Mouse (Mus musculus): ENCODE data around the gene Gm49630. TPM values are rescaled to one million over a fixed set of nuclear protein-coding genes. Genes with fewer than 3 reads are reported as not detected.
A peak's percentile ranks its signal among the peaks of the same experiment; 100 is the strongest.
"Not testable (repeated sequence)": the region's sequence is repeated elsewhere in the genome, so short reads cannot be mapped to it uniquely, and the experiment has no call there.

Gene Gm49630
- polyA plus RNA-seq, 1 experiment from 2014 or later, result not detected

DNA sequence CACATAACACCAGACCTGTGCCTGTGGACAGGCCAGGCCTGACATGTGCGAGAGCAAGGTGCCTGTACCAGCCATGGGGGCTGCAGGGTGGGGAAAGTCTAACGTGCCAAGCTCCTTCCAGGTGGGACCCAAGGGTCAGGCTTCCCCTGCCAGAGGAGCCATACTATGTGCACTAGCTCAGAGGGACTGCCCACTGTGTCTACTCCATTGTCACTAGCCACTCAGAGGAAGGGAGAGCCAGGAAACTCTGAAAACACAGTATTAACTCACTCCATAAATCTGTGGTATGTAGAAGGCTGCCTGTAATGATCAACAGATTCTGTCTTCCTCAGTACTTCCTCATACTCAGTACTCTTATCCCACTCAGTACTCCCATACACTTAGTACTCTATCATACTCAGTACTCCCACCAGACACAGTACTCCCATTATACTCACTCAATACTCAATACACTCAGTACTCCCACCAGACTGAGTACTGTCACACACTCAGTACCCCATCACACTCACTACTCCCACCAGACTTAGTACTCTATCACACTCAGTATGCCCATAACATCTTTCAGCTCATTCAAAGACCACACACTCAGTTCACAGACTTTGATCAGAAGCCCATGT is 16.7 kb upstream of the Gm49630 start:
- not testable (repeated sequence) for H3K36me3 ChIP-seq; H3K4me3 ChIP-seq (replicated peaks); H3K9ac ChIP-seq; H3K4me1 ChIP-seq; H3K4me2 ChIP-seq; ATAC-seq (replicated peaks; ENCODE audit: low FRiP score); H3K27me3 ChIP-seq; H3K9me3 ChIP-seq (replicated peaks); H3K27ac ChIP-seq
- WGBS, result no CpG with 5 or more reads among the region's 2 CpGs

DNA sequence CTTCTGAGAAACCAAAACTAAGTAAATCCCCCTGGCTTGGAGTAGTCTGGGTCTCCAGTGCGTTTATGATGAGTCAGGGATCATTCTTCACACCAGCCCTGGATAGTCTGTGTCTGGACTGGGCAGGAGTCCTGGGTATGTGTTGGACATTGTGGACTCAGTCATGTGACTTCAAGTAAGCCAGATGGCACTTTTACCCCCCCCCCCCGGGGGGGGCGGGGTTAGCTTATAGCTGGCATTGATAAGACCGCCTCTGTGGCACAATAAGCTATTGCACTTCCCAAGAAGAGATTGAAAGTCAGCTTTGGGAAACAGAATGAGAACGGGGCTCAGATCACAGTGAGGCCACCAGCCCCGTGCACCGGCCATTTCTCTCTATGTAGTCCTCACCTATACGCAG is 14.2 kb upstream of the Gm49630 start:
- not testable (repeated sequence) for H3K4me2 ChIP-seq; H3K27ac ChIP-seq; ATAC-seq (replicated peaks; ENCODE audit: low FRiP score); H3K4me1 ChIP-seq; H3K9ac ChIP-seq; H3K27me3 ChIP-seq; H3K36me3 ChIP-seq; H3K9me3 ChIP-seq (replicated peaks); H3K4me3 ChIP-seq (replicated peaks)
- WGBS, result 87% methylated on average over 8 of the region's 8 CpGs

DNA sequence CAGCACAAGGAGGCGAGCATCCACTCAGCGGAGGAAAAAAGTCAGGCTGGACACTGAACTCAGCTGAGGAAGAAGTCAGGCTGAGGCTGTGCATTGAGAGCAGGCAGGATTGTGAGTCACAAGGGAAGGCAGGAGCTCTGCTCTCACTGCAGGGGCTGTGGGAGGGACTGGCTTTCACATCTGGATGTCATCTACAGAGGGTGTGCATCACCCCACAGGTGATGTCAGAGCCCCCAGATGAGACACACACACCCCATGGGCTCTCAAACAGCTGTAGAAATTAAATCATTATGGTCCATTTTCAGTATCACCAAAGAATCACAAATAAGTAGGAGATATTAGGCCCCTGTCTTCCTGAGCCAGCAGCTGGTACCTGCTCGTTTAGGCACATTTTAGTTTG is 13.6 kb upstream of the Gm49630 start, which contains the start of gene Unc93a2:
Unc93a2 (minus strand) TSS at position 101 of the 400 bp plus-strand sequence.
- H3K36me3 ChIP-seq; ATAC-seq (replicated peaks; ENCODE audit: low FRiP score); H3K9ac ChIP-seq; H3K9me3 ChIP-seq (replicated peaks); H3K4me3 ChIP-seq (replicated peaks); H3K4me2 ChIP-seq; H3K27me3 ChIP-seq; H3K27ac ChIP-seq; H3K4me1 ChIP-seq: not testable (repeated sequence)
- WGBS, result 77% methylated on average over 3 of the region's 3 CpGs

GRCm38 (mm10) chr17:7383167-7384143 is 11.7 kb upstream of the Gm49630 start:
- H3K4me2 ChIP-seq; ATAC-seq (replicated peaks; ENCODE audit: low FRiP score); H3K9me3 ChIP-seq (replicated peaks); H3K27me3 ChIP-seq; H3K27ac ChIP-seq; H3K36me3 ChIP-seq; H3K9ac ChIP-seq; H3K4me3 ChIP-seq (replicated peaks); H3K4me1 ChIP-seq: not testable (repeated sequence)
- 52% methylated on average over 12 of the region's 13 CpGs for WGBS

DNA sequence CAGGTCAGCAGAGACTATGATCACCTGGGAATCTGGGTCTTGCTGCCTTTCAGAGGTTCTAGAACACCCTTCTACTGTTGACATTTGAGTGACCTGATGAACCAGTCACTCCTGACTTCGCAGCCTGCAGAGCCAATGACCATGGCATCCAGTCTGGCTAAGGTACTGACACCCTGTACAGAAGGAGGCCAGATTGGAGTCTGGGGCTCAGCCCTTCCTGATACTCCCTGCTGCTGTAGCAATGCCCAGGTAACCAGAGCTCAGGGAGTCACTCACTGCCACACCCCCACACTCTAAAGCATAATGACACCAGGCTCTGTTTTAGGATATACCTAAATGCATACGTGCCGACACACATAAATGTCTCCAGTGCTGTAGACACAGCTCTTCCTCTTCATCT is 10.9 kb upstream of the Gm49630 start:
- not testable (repeated sequence) for H3K4me1 ChIP-seq; H3K4me2 ChIP-seq; H3K9me3 ChIP-seq (replicated peaks); H3K36me3 ChIP-seq; H3K27me3 ChIP-seq; H3K4me3 ChIP-seq (replicated peaks); H3K27ac ChIP-seq; H3K9ac ChIP-seq
- ATAC-seq (replicated peaks; ENCODE audit: low FRiP score), result peak; percentile 50; the same call in 1 of the 2 replicates
- 50% methylated on average over 1 of the region's 3 CpGs for WGBS

GRCm38 (mm10) chr17:7377907-7378306 is 6.1 kb upstream of the Gm49630 start:
- not testable (repeated sequence) for H3K36me3 ChIP-seq; H3K27me3 ChIP-seq; H3K27ac ChIP-seq; ATAC-seq (replicated peaks; ENCODE audit: low FRiP score); H3K4me3 ChIP-seq (replicated peaks); H3K9me3 ChIP-seq (replicated peaks); H3K9ac ChIP-seq; H3K4me2 ChIP-seq; H3K4me1 ChIP-seq
- 32% methylated on average over 3 of the region's 3 CpGs for WGBS

DNA sequence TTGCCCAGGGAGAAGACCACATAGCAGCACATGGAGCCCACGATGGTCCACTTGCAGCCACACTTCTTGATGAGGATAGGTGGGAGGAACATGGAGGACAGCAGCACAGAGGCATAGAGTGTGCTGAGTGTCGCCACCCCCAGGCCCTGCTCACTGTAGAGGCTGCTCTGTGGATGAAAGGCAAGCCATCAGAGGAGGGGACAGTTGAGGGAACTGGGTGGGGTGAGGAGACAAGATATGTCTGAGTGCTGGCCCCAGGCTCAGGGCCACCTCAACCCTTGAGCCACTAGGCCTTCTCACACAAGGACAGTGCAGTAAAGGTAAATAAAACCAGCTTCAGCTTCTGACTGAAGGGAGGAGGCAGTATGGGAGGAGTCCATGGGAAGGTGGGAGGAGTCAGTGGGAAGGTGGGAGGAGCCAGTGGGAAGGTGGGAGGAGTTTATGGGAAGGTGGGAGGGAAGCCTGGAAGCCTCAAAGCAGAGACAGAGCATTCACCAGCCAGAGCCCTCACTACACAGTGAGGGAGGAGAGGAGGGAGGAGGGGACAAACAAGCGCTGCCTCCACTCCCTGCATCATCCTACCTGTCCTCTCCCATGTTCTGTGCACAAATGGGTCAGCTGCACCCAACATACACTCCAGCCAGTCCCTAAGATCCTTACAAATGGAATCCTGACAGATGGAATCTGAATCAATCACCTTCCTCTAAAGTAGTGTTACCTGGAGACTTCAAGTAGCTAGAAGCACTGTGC is 5.3 kb upstream of the Gm49630 start:
- H3K4me3 ChIP-seq (replicated peaks); H3K9me3 ChIP-seq (replicated peaks); H3K4me2 ChIP-seq; H3K27ac ChIP-seq; H3K27me3 ChIP-seq; H3K4me1 ChIP-seq; H3K36me3 ChIP-seq; H3K9ac ChIP-seq: not testable (repeated sequence)
- ATAC-seq (replicated peaks; ENCODE audit: low FRiP score), result peak; percentile 53
- WGBS, result 80% methylated on average over 1 of the region's 3 CpGs

- H3K27ac ChIP-seq; H3K36me3 ChIP-seq; ATAC-seq (replicated peaks; ENCODE audit: low FRiP score); H3K4me1 ChIP-seq; H3K9ac ChIP-seq; H3K9me3 ChIP-seq (replicated peaks); H3K27me3 ChIP-seq; H3K4me2 ChIP-seq; H3K4me3 ChIP-seq (replicated peaks): not testable (repeated sequence)
- 86% methylated on average over 6 of the region's 6 CpGs for WGBS
These were observed 2.4 kb downstream of the Gm49630 start for GRCm38 (mm10) chr17:7369401-7369800.

- ATAC-seq (replicated peaks; ENCODE audit: low FRiP score), result not testable (repeated sequence)
These were observed 5.0 kb downstream of the Gm49630 start for GRCm38 (mm10) chr17:7366676-7367374.

GRCm38 (mm10) chr17:7366265-7366664 is 5.5 kb downstream of the Gm49630 start:
- not testable (repeated sequence) for ATAC-seq (replicated peaks; ENCODE audit: low FRiP score); H3K9ac ChIP-seq; H3K9me3 ChIP-seq (replicated peaks); H3K27ac ChIP-seq; H3K36me3 ChIP-seq; H3K4me3 ChIP-seq (replicated peaks); H3K27me3 ChIP-seq; H3K4me1 ChIP-seq; H3K4me2 ChIP-seq
- no CpG with 5 or more reads among the region's 1 CpGs for WGBS

More at GRCm38 (mm10) chr17:7366676-7367374, 5.0 kb downstream of the Gm49630 start:
- not testable (repeated sequence) for H3K4me1 ChIP-seq; H3K27me3 ChIP-seq; H3K9me3 ChIP-seq (replicated peaks); H3K27ac ChIP-seq; H3K4me3 ChIP-seq (replicated peaks); H3K9ac ChIP-seq; H3K4me2 ChIP-seq; H3K36me3 ChIP-seq
- WGBS, result 52% methylated on average over 5 of the region's 7 CpGs

DNA sequence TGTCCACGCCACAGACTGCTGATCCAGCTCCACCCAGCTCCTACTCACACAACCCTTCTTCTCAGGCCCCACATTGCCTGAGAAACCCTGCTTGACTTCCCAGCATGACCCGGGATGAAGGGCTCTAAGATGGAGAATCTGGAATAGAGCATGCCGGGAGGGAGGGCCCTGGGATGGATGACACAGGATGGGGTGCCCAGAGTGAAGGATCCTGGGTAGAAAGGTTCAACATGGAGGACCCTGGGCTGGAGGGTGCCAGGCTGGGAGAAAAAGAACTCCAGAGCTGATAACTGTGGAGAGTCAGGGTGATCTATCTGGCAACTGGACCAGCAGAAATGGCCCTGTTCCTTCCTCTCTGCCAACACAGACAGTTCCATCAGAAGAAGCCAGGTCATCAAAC is 6.2 kb downstream of the Gm49630 start:
- no CpG with 5 or more reads among the region's 3 CpGs for WGBS
- ATAC-seq (replicated peaks; ENCODE audit: low FRiP score), result not testable (repeated sequence)

More for the DNA sequence above, 6.2 kb downstream of the Gm49630 start:
- H3K4me2 ChIP-seq; H3K27me3 ChIP-seq; H3K36me3 ChIP-seq; H3K27ac ChIP-seq; H3K9ac ChIP-seq; H3K4me3 ChIP-seq (replicated peaks); H3K9me3 ChIP-seq (replicated peaks); H3K4me1 ChIP-seq: not testable (repeated sequence)

All from kidney, embryonic 15.5 days (tissue).